Mouse (Mus musculus) thymus, adult 2 months (tissue): ENCODE measurements around the gene Smap1. TPM values are rescaled to one million over a fixed set of nuclear protein-coding genes. Genes with fewer than 3 reads are reported as not detected.

ENCODE experiments used
- DNase-seq: peaks from one replicate; pipeline ENCODE4 v3.0.0; 2021
- H3K27ac ChIP-seq: fragments of 200-500 bp; 2 replicates; pipeline ENCODE4 v1.5.1; 2012; ENCODE audit warnings: low read length, control low read depth; ENCODE audit not compliant: control insufficient read depth, insufficient read depth
- H3K27me3 ChIP-seq: fragments of 200-500 bp; 2 replicates; pipeline ENCODE4 v1.6.1; 2012; ENCODE audit warnings: mild to moderate bottlenecking, low read length, moderate library complexity, mixed read lengths; ENCODE audit not compliant: control insufficient read depth, insufficient read depth
- H3K36me3 ChIP-seq: fragments of 200-500 bp; 2 replicates; pipeline ENCODE4 v1.6.1; 2012; ENCODE audit warnings: mild to moderate bottlenecking, low read length, moderate library complexity; ENCODE audit not compliant: control insufficient read depth, insufficient read depth
- H3K4me1 ChIP-seq: fragments of 200-500 bp; replicated peaks from 2 replicates; pipeline ENCODE4 v1.6.1; 2012; ENCODE audit warnings: low read length; ENCODE audit not compliant: control insufficient read depth, insufficient read depth
- H3K4me3 ChIP-seq: fragments of 200-500 bp; 2 replicates; pipeline ENCODE4 v1.5.1; 2012; ENCODE audit warnings: mild to moderate bottlenecking, low read length, control low read depth, moderate library complexity; ENCODE audit not compliant: control insufficient read depth, insufficient read depth
- CTCF ChIP-seq: fragments of 200-500 bp; IDR thresholded peaks from 2 replicates; pipeline ENCODE4 v1.5.1; 2012; ENCODE audit warnings: mild to moderate bottlenecking, control low read depth, low read length, moderate library complexity, borderline replicate concordance; ENCODE audit not compliant: control insufficient read depth, poor library complexity, insufficient read depth; ENCODE audit errors: extremely low read depth
- POLR2A ChIP-seq: fragments of 200-500 bp; IDR thresholded peaks from 2 replicates; pipeline ENCODE4 v1.6.1; 2012; ENCODE audit warnings: mild to moderate bottlenecking, low read length, control low read depth, moderate library complexity; ENCODE audit not compliant: control insufficient read depth, poor library complexity, insufficient read depth; ENCODE audit errors: extremely low read depth
- WGBS: fragments of 180-500 bp; shearing (Covaris S2); methylation state at CpG from one replicate; pipeline ENCODE4 v1.1.7; 2018; 5-methylcytosine and 5-hydroxymethylcytosine counted together
- polyA plus RNA-seq: library from polyadenylated mRNA; depleted of rRNA; stranded (reverse); fragments of >200 nt; gene quantifications from 2 replicates; pipeline ENCODE4 v1.2.3, GENCODE M21; 2012

The Smap1 gene
- polyA plus RNA-seq, 1 experiment: 43.7 TPM

GRCm38 (mm10) chr1:23902736-23903135, 19.4 kb downstream of the Smap1 start:
- Histone ChIP-seq H3K4me3 (no peak overlapping the region), H3K27ac (no peak overlapping the region), H3K4me1 (no peaks in the 10 kb centered on the region), H3K36me3 (no peaks in the 10 kb centered on the region), H3K27me3 (no peaks in the 10 kb centered on the region)
- DNase-seq: no peak
- WGBS: 97% methylated on average over 2 of the region's 2 CpGs
- no peak for TF ChIP-seq POLR2A
- TF ChIP-seq CTCF: no peak

GRCm38 (mm10) chr1:23899647-23900020, 22.5 kb downstream of the Smap1 start:
- TF ChIP-seq POLR2A (no peak), CTCF (no peak)

GRCm38 (mm10) chr1:23899020-23899646, 23.0 kb downstream of the Smap1 start:
- H3K4me1 ChIP-seq: no peaks in the 10 kb centered on the region
- TF ChIP-seq POLR2A (no peak), CTCF (no peak)
- no peaks in the 10 kb centered on the region for H3K27me3 ChIP-seq
- no peaks in the 10 kb centered on the region for H3K36me3 ChIP-seq
- 86% methylated on average over 3 of the region's 3 CpGs for WGBS
- DNase-seq: no peak
- H3K4me3 ChIP-seq: no peak overlapping the region
- H3K27ac ChIP-seq: no peak overlapping the region

More at GRCm38 (mm10) chr1:23899647-23900020, 22.5 kb downstream of the Smap1 start:
- H3K27me3 ChIP-seq: no peaks in the 10 kb centered on the region
- no peak for DNase-seq
- no peak overlapping the region for H3K4me3 ChIP-seq
- no peaks in the 10 kb centered on the region for H3K36me3 ChIP-seq
- no peak overlapping the region for H3K27ac ChIP-seq
- H3K4me1 ChIP-seq: no peaks in the 10 kb centered on the region
- WGBS: 96% methylated on average over 5 of the region's 5 CpGs

- 88% methylated on average over 1 of the region's 1 CpGs for WGBS
- no peaks in the 10 kb centered on the region for H3K4me1 ChIP-seq
- no peak for DNase-seq
Observed at GRCm38 (mm10) chr1:23892072-23892471, 30.0 kb downstream of the Smap1 start.

GRCm38 (mm10) chr1:23884914-23885313, 37.2 kb downstream of the Smap1 start:
- WGBS: over 99% methylated on average over 7 of the region's 7 CpGs
- Histone ChIP-seq H3K36me3 (no peaks in the 10 kb centered on the region), H3K4me1 (no peaks in the 10 kb centered on the region), H3K27me3 (no peaks in the 10 kb centered on the region), H3K27ac (no peak overlapping the region), H3K4me3 (no peak overlapping the region)
- no peak for TF ChIP-seq POLR2A
- no peak for TF ChIP-seq CTCF
- no peak for DNase-seq

More at GRCm38 (mm10) chr1:23892072-23892471, 30.0 kb downstream of the Smap1 start:
- Histone ChIP-seq H3K36me3 (no peaks in the 10 kb centered on the region), H3K27ac (no peak overlapping the region), H3K4me3 (no peak overlapping the region), H3K27me3 (no peaks in the 10 kb centered on the region)
- TF ChIP-seq POLR2A (no peak), CTCF (no peak)

- no peak for TF ChIP-seq CTCF
- no peak for DNase-seq
- H3K36me3 ChIP-seq: no peaks in the 10 kb centered on the region
- no peak overlapping the region for H3K27ac ChIP-seq
- H3K4me1 ChIP-seq: no peaks in the 10 kb centered on the region
- no peak overlapping the region for H3K4me3 ChIP-seq
- H3K27me3 ChIP-seq: no peaks in the 10 kb centered on the region
- WGBS: 100% methylated on average over 2 of the region's 2 CpGs
Observed at GRCm38 (mm10) chr1:23884087-23884668, 37.9 kb downstream of the Smap1 start.
